Mouse (Mus musculus) stomach, embryonic 14.5 days (tissue): ENCODE results near the gene Wdr70. TPM values are rescaled to one million over a fixed set of nuclear protein-coding genes. Genes with fewer than 3 reads are reported as not detected.

Experiments
- ATAC-seq: fragments of 200-750 bp; cut with Nextera tagmentation; 2 replicates; pipeline ENCODE4 v1.8.0; 2017; ENCODE audit warnings: low read depth, moderate TSS enrichment; ENCODE audit not compliant: insufficient number of reproducible peaks, insufficient read depth, low FRiP score
- H3K27ac ChIP-seq: fragments of 300-500 bp; sonication (generic); 2 replicates; pipeline ENCODE4 v1.5.1; 2014; ENCODE audit warnings: mild to moderate bottlenecking, low read length, moderate library complexity, mixed read lengths
- H3K27me3 ChIP-seq: fragments of 300-500 bp; sonication (generic); 2 replicates; pipeline ENCODE4 v1.6.1; 2014; ENCODE audit warnings: low read length, control low read depth, mixed read lengths; ENCODE audit not compliant: control insufficient read depth, insufficient read depth
- H3K36me3 ChIP-seq: fragments of 300-500 bp; sonication (generic); 2 replicates; pipeline ENCODE4 v1.6.1; 2014; ENCODE audit warnings: mild to moderate bottlenecking, control low read depth, low read length, moderate library complexity, mixed read lengths; ENCODE audit not compliant: control insufficient read depth, insufficient read depth
- H3K4me1 ChIP-seq: fragments of 300-500 bp; sonication (generic); 2 replicates; pipeline ENCODE4 v1.6.1; 2014; ENCODE audit warnings: low read length, control low read depth, mixed read lengths; ENCODE audit not compliant: control insufficient read depth, insufficient read depth
- H3K4me2 ChIP-seq: fragments of 300-500 bp; sonication (generic); replicated peaks from 2 replicates; pipeline ENCODE4 v1.6.1; 2014; ENCODE audit warnings: low read depth, low read length, control low read depth
- H3K4me3 ChIP-seq: fragments of 300-500 bp; sonication (generic); 2 replicates; pipeline ENCODE4 v1.5.1; 2014; ENCODE audit warnings: low read depth, low read length, control low read depth
- H3K9ac ChIP-seq: fragments of 300-500 bp; sonication (generic); replicated peaks from 2 replicates; pipeline ENCODE4 v1.6.1; 2014; ENCODE audit warnings: low read depth, mild to moderate bottlenecking, control low read depth, low read length, moderate library complexity, mixed read lengths
- H3K9me3 ChIP-seq: fragments of 300-500 bp; sonication (generic); 2 replicates; pipeline ENCODE4 v1.6.1; 2016; ENCODE audit warnings: low read depth, low read length, control low read depth; ENCODE audit not compliant: control insufficient read depth
- WGBS: fragments of 180-500 bp; shearing (Covaris S2); extraction: QIAGEN DNeasy Blood & Tissue Kit; methylation state at CpG from one replicate; pipeline ENCODE4 v1.1.7; 2014; 5-methylcytosine and 5-hydroxymethylcytosine counted together
- polyA plus RNA-seq: library from polyadenylated mRNA; unstranded; fragments of >200 nt; fragmentation: Nextera tagmentation; extraction: Ambion mirVana; gene quantifications from 2 replicates; pipeline ENCODE4 v1.2.1, GENCODE M21; 2014

Wdr70 gene
- 56.1 and 59.1 TPM in 2 replicates for polyA plus RNA-seq

DNA sequence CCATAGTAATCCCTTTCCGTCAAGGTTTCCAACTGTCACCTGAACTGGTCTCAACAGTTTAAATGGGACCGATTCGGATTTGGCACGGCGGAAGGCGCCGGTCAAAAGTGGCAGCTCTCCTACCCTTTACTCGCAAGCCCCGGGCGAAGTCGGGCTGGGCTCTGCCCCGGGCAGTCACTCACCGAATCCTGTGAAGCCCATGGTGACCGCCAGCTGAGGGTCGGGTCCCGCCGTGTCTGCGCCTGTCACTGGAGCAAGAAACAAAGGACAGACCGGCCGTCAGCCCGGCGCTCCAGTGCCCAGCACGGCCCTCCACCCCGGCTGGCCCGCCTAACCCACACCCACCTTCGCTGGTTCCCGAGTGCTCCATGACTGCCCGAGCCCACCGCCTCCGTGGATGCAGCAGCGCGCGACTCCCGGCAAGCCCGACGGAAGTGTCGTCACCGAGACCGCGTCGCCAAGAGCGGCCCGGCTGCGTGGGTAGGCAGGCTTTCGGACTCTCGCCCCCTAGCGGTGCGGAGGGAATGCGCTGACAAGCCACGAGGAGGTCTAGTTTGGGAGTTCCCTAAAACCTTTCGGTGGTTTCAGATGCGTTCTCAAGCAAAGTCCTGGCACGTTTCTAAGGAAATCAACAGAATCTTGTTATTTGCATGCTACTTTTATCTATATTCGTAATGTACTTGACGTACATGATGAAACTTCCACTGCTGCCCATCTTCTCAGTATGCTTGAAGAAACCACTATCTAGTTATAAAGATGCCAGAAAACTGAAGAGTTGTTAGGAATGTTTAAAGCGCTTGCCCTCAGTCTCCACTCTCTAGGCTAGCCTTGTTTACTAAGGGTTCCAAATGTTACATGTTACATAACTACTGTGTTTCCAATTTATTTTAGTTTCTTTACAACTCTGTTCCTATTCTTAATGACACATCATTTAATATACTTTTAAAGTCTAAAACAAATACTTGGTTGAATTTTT lies at the start of gene Wdr70:
Wdr70 (minus strand) TSS at position 436 of the 976 bp plus-strand sequence.
- no peaks in the 10 kb centered on the region for H3K27me3 ChIP-seq
- H3K9ac ChIP-seq = peak within 1 kb of the TSS; percentile 54
- no peak within 1 kb of the TSS for H3K27ac ChIP-seq
- H3K4me1 ChIP-seq = 0 out of 2 replicates have a peak, but pooled peaks cover 2% of the 10 kb centered on the region
- 2% methylated on average over 56 of the region's 56 CpGs for WGBS
- peak; percentile 92 for ATAC-seq
- peak within 1 kb of the TSS; percentile 58 for H3K4me3 ChIP-seq
- peak within 1 kb of the TSS; percentile 64 for H3K4me2 ChIP-seq
- H3K9me3 ChIP-seq = no peaks in the 10 kb centered on the region
- peaks cover 12% of the 10 kb centered on the region; the same call in 1 of the 2 replicates for H3K36me3 ChIP-seq

DNA sequence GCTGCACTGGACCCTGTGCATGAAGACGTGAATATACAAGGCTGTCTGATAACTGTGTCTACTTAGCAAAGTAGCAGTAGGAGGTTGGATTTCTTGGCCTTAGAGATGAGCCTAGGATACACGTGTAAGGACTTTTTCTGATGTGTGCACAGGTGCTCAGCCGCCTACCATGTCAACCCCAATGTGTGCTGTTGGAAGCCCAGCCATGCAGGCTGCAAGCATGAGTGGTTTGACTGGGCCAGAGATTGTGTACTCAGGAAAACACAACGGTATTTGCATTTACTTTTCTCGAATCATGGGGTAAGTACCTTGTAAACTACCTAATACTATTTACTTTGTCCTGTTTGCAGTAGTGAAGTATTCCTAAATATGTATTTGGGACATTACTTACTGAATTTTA lies 36.6 kb upstream of the Wdr70 start:
- Histone ChIP-seq H3K4me3 (no peak overlapping the region), H3K4me2 (no peak overlapping the region), H3K36me3 (peaks cover 77% of the 10 kb centered on the region), H3K9me3 (no peaks in the 10 kb centered on the region), H3K27ac (no peak overlapping the region), H3K4me1 (no peaks in the 10 kb centered on the region), H3K27me3 (no peaks in the 10 kb centered on the region), H3K9ac (no peak overlapping the region)
- WGBS = 81% methylated on average over 5 of the region's 5 CpGs
- ATAC-seq = no peak

DNA sequence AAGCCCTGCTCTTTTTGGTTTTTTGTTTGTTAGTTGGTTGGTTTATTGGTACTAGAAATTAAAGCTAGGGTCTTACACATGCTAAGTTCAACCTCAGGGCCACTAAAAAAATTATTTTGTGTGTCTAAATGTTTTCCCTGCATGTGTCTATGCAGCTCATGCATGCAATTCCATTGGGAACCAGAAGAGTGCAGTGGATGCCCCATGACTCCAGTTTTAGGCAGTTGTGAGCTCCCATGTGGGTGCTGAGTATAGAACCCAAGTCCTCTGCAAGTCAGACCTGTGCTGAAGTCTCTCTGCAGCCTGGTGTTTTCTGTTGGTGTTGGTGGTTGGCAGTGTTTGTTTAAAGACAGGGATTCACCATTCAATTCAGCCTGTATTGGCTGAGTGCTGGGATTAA lies 32.8 kb upstream of the Wdr70 start:
- Histone ChIP-seq H3K4me3 (no peak overlapping the region), H3K9me3 (no peaks in the 10 kb centered on the region), H3K27ac (no peak overlapping the region), H3K4me2 (no peak overlapping the region), H3K36me3 (peaks cover 76% of the 10 kb centered on the region), H3K4me1 (no peaks in the 10 kb centered on the region), H3K9ac (no peak overlapping the region), H3K27me3 (no peaks in the 10 kb centered on the region)
- no peak for ATAC-seq

DNA sequence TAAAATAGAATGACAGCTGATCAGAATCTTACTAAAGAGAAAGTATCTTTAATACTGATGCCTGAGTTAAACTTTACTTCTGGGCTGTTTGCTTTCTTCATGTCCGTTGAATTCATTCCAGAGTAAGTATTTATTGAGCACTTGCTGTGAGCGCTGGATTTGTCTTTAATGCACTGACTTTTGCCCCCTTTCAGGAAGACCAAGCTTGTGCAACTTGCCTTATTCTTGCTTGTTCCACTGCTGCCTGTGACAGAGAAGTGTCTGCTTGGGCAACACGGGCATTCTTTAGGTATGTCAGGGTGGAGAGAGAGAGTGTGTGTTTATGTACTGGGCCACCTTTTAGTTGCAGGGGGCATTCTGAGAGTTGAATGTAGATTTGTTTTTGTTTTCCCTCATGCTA lies 32.3 kb upstream of the Wdr70 start:
- WGBS = 95% methylated on average over 3 of the region's 3 CpGs
- Histone ChIP-seq H3K4me3 (no peak overlapping the region), H3K36me3 (peaks cover 76% of the 10 kb centered on the region), H3K9me3 (no peaks in the 10 kb centered on the region), H3K4me2 (no peak overlapping the region), H3K9ac (no peak overlapping the region), H3K27ac (no peak overlapping the region), H3K4me1 (no peaks in the 10 kb centered on the region), H3K27me3 (no peaks in the 10 kb centered on the region)
- no peak for ATAC-seq

DNA sequence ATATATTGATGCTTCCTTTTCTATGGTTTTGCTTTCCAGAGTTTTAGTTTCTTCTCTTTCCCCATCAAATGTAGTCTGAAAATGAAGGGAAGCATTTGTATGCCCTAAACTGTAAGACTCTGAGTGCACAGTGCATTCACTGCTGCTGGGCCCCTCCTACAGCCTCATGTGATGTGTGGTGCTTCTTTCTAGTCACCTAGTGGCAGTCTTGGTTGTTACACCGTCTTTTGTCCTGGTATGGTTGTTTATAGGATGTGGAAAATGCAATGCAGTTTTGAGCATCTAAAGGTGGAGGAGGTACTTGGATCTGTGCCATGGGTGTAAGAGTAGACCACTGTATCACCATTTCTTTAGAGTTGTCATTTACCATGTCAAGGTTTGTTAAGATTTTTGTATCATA lies 30.3 kb upstream of the Wdr70 start:
- Histone ChIP-seq H3K4me1 (no peaks in the 10 kb centered on the region), H3K36me3 (peaks cover 65% of the 10 kb centered on the region), H3K9me3 (no peaks in the 10 kb centered on the region), H3K27ac (no peak overlapping the region), H3K4me3 (no peak overlapping the region), H3K4me2 (no peak overlapping the region), H3K9ac (no peak overlapping the region), H3K27me3 (no peaks in the 10 kb centered on the region)
- WGBS = 66% methylated on average over 1 of the region's 1 CpGs
- no peak for ATAC-seq

DNA sequence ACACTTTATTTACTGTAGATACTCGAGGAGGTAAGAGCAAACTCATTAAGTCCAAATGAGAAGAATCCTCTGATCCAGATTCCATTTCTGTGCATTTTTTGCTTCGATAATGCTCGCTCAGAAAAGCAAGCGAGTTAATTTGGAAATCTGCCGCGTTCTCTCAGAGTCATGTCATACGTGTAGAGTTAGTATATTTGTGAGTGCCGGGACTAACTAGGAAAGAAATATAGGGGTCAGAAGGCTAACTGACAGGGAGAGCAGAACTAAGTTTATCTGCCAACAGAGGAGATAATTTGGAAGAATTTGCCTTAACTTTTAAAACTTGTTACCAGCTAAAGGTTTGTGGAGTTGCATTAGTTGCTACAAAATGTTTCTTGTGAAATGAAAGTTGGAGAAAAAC lies 10.8 kb upstream of the Wdr70 start:
- no peaks in the 10 kb centered on the region for H3K9me3 ChIP-seq
- H3K4me2 ChIP-seq = peak overlapping the region; percentile 73
- no peak overlapping the region for H3K27ac ChIP-seq
- peaks cover 17% of the 10 kb centered on the region for H3K36me3 ChIP-seq
- H3K4me1 ChIP-seq = peaks cover 6% of the 10 kb centered on the region; the same call in 1 of the 2 replicates
- H3K27me3 ChIP-seq = no peaks in the 10 kb centered on the region
- no peak for ATAC-seq
- H3K9ac ChIP-seq = peak overlapping the region; percentile 78
- H3K4me3 ChIP-seq = peak overlapping the region; percentile 93
- WGBS = 3% methylated on average over 8 of the region's 8 CpGs

DNA sequence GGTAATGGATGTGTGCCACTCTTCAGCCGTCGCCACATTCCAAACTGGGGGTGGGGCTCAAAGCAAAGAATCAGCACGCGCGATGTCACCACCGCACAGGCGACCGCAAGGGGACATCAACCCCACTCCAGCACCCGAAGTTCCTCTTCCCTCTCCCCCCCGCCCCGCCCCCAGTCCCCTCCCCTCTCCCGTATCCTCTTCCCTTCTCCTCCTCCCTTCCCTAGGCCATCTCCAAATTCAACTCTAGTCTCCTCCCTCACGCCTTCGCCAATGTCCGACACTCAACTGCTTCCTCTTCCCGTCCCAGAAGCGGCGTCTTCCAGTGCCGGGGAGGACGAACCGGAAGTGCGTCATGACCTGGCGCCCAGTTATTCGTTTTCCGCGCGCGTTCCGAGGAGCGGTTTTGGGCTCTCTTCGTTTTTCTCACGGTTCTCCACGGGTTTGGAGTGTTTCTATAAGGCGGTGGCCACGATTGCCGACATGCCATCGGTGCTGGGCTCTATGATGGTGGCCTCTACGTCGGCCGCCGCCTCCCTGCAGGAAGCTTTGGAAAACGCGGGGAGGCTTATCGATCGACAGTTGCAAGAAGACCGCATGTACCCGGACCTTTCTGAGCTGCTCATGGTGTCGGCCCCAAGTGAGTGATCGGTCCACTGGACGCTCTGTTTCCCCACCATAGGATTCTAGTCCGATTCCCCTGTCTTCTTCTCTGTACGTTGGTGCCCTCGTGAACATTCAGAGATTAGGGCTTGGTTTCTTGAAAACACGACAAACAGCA lies 10.1 kb upstream of the Wdr70 start, which contains the start of gene Nup155:
Nup155 (plus strand) TSS at position 308 of the 778 bp plus-strand sequence.
- under 1% methylated on average over 53 of the region's 54 CpGs for WGBS
- ATAC-seq = peak; percentile 96
- no peaks in the 10 kb centered on the region for H3K27me3 ChIP-seq

DNA sequence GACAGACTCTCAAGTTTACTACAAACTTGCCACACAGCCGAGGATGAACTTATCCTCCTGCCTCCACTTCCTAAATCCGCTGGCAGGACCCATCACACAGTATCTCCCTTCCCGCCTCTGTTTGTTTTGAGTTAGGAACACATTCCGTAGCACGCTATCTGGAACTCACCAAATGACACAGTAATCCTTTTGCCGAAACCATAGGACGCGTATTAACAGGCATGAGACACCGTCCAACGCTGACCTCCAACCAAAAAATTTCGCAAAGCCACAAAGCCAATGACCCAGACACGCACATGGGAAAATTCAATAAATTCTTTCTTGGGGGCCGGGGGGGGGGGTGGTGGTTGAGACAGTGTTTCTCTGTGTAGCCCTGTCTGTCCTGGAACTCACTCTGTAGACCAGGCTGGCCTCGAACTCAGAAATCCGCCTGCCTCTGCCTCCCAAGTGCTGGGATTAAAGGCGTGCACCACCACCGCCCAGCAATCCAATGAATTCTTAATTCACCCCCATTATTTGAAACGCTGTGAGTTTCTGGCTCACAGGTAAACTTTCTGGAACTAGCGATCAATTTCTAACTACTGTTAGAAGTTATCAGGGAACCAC lies 9.5 kb upstream of the Wdr70 start:
- H3K9ac ChIP-seq = peak overlapping the region; percentile 21; the same call in 1 of the 2 replicates
- H3K4me2 ChIP-seq = peak overlapping the region; percentile 43
- H3K27me3 ChIP-seq = no peaks in the 10 kb centered on the region
- peaks cover 11% of the 10 kb centered on the region for H3K36me3 ChIP-seq
- no peak for ATAC-seq
- WGBS = 51% methylated on average over 19 of the region's 19 CpGs
- peaks cover 6% of the 10 kb centered on the region; the same call in 1 of the 2 replicates for H3K4me1 ChIP-seq
- H3K4me3 ChIP-seq = peak overlapping the region; percentile 93
- H3K27ac ChIP-seq = 0 out of 2 replicates have a peak overlapping the region, but pooled peaks have one; percentile 21
- H3K9me3 ChIP-seq = no peaks in the 10 kb centered on the region

More for the DNA sequence above, 10.1 kb upstream of the Wdr70 start, which contains the start of gene Nup155:
- Histone ChIP-seq H3K4me3 (peak within 1 kb of the TSS; percentile 93), H3K9me3 (no peaks in the 10 kb centered on the region), H3K9ac (peak within 1 kb of the TSS; percentile 78), H3K36me3 (peaks cover 17% of the 10 kb centered on the region), H3K27ac (peak within 1 kb of the TSS; percentile 73; the same call in 1 of the 2 replicates), H3K4me1 (peaks cover 6% of the 10 kb centered on the region; the same call in 1 of the 2 replicates), H3K4me2 (peak within 1 kb of the TSS; percentile 73)
